Mouse (Mus musculus) limb, embryonic 14.5 days (tissue): ENCODE data around the gene Gm10642. TPM values are rescaled to one million over a fixed set of nuclear protein-coding genes. Genes with fewer than 3 reads are reported as not detected.
A peak's percentile ranks its signal among the peaks of the same experiment; 100 is the strongest.

Experiments
- ATAC-seq: fragments of 200-750 bp; cut with Nextera tagmentation; 2 replicates; pipeline ENCODE4 v1.8.0; 2017; ENCODE audit warnings: low read depth, moderate number of reproducible peaks, moderate TSS enrichment; ENCODE audit not compliant: low FRiP score
- DNase-seq: peaks from one replicate; pipeline ENCODE4 v3.0.0-alpha.2; 2015; ENCODE audit warnings: low spot score
- H3K27ac ChIP-seq: fragments of 300-500 bp; sonication (generic); replicated peaks from 2 replicates; pipeline ENCODE4 v1.5.1; 2014; ENCODE audit warnings: low read depth, mild to moderate bottlenecking, low read length, moderate library complexity, mixed read lengths
- H3K27me3 ChIP-seq: fragments of 300-500 bp; sonication (generic); 2 replicates; pipeline ENCODE4 v1.6.1; 2014; ENCODE audit warnings: low read length, mixed read lengths; ENCODE audit not compliant: control insufficient read depth, insufficient read depth
- H3K36me3 ChIP-seq: fragments of 300-500 bp; sonication (generic); 2 replicates; pipeline ENCODE4 v1.6.1; 2014; ENCODE audit warnings: mild to moderate bottlenecking, low read length, moderate library complexity, mixed read lengths; ENCODE audit not compliant: control insufficient read depth, insufficient read depth
- H3K4me1 ChIP-seq: fragments of 300-500 bp; sonication (generic); 2 replicates; pipeline ENCODE4 v1.6.1; 2014; ENCODE audit warnings: antibody characterized with exemption, low read length, mixed read lengths; ENCODE audit not compliant: control insufficient read depth, insufficient read depth
- H3K4me2 ChIP-seq: fragments of 300-500 bp; sonication (generic); replicated peaks from 2 replicates; pipeline ENCODE4 v1.6.1; 2014; ENCODE audit warnings: low read depth, mild to moderate bottlenecking, low read length, moderate library complexity; ENCODE audit not compliant: severe bottlenecking
- H3K4me3 ChIP-seq: fragments of 300-500 bp; sonication (generic); replicated peaks from 2 replicates; pipeline ENCODE4 v1.5.1; 2014; ENCODE audit warnings: low read length
- H3K9ac ChIP-seq: fragments of 300-500 bp; sonication (generic); 2 replicates; pipeline ENCODE4 v1.6.1; 2014; ENCODE audit warnings: mild to moderate bottlenecking, low read depth, low read length, moderate library complexity; ENCODE audit not compliant: severe bottlenecking
- H3K9me3 ChIP-seq: fragments of 300-500 bp; sonication (generic); 2 replicates; pipeline ENCODE4 v1.6.1; 2016; ENCODE audit warnings: low read length; ENCODE audit not compliant: control insufficient read depth
- POLR2A ChIP-seq: fragments of 200-500 bp; IDR thresholded peaks from 2 replicates; pipeline ENCODE4 v1.8.0; 2012; ENCODE audit warnings: inconsistent platforms, mild to moderate bottlenecking, moderate library complexity, borderline replicate concordance; ENCODE audit not compliant: insufficient read depth, insufficient read length; ENCODE audit errors: extremely low read depth
- WGBS: fragments of 180-500 bp; shearing (Covaris S2); extraction: QIAGEN DNeasy Blood & Tissue Kit; methylation state at CpG from one replicate; pipeline ENCODE4 v1.1.7; 2014; 5-methylcytosine and 5-hydroxymethylcytosine counted together
- polyA plus RNA-seq, 2 experiments: library from polyadenylated mRNA; depleted of rRNA in 1 of 2; stranded (reverse) in 1 of 2; unstranded in 1 of 2; fragments of >200 nt; fragmentation: Nextera tagmentation in 1 of 2; extraction: Ambion mirVana in 1 of 2; gene quantifications; 2 replicates each; pipeline versions ENCODE4 v1.2.1 to v1.2.3; 2012 to 2014

The Gm10642 gene
- polyA plus RNA-seq, 2 experiments, result 0.30 to 0.65 TPM

GRCm38 (mm10) chr9:70657013-70657967, 1.2 kb downstream of the Gm10642 start, which contains the start of gene Mindy2:
Gene Mindy2, minus strand, starts transcription at chr9:70657174.
- Histone ChIP-seq H3K4me3 (peak within 1 kb of the TSS; percentile 87), H3K9ac (peak within 1 kb of the TSS; percentile 82), H3K27me3 (no peaks in the 10 kb centered on the region), H3K9me3 (no peaks in the 10 kb centered on the region), H3K4me1 (peaks cover 12% of the 10 kb centered on the region; the same call in 1 of the 2 replicates), H3K4me2 (peak within 1 kb of the TSS; percentile 88), H3K36me3 (no peaks in the 10 kb centered on the region), H3K27ac (peak within 1 kb of the TSS; percentile 88)
- WGBS, result 2% methylated on average over 65 of the region's 67 CpGs
- peak; percentile 90; the same call in 1 of the 2 replicates for TF ChIP-seq POLR2A
- peak; percentile 95 for DNase-seq
- ATAC-seq, result peak; percentile 99

- TF ChIP-seq POLR2A, result no peak
- no peak overlapping the region for H3K4me3 ChIP-seq
- 75% methylated on average over 2 of the region's 2 CpGs for WGBS
These were observed 2.2 kb downstream of the Gm10642 start for GRCm38 (mm10) chr9:70658266-70658665.

GRCm38 (mm10) chr9:70664847-70665246, 8.8 kb downstream of the Gm10642 start:
- H3K9ac ChIP-seq, result no peak overlapping the region
- H3K9me3 ChIP-seq, result no peaks in the 10 kb centered on the region
- no peaks in the 10 kb centered on the region for H3K27me3 ChIP-seq
- TF ChIP-seq POLR2A, result no peak
- DNase-seq (no peak), ATAC-seq (no peak)
- no peak overlapping the region for H3K4me3 ChIP-seq
- no peaks in the 10 kb centered on the region for H3K4me1 ChIP-seq
- H3K27ac ChIP-seq, result no peak overlapping the region
- H3K4me2 ChIP-seq, result no peak overlapping the region
- WGBS, result 68% methylated on average over 4 of the region's 4 CpGs
- no peaks in the 10 kb centered on the region for H3K36me3 ChIP-seq

More at GRCm38 (mm10) chr9:70658266-70658665, 2.2 kb downstream of the Gm10642 start:
- no peak overlapping the region for H3K27ac ChIP-seq
- no peak overlapping the region for H3K4me2 ChIP-seq
- H3K36me3 ChIP-seq, result no peaks in the 10 kb centered on the region
- peaks cover 12% of the 10 kb centered on the region; the same call in 1 of the 2 replicates for H3K4me1 ChIP-seq
- H3K9ac ChIP-seq, result no peak overlapping the region
- ATAC-seq (no peak), DNase-seq (no peak)
- no peaks in the 10 kb centered on the region for H3K9me3 ChIP-seq
- H3K27me3 ChIP-seq, result no peaks in the 10 kb centered on the region

- DNase-seq (no peak), ATAC-seq (no peak)
- H3K27ac ChIP-seq, result no peak overlapping the region
- no peak for TF ChIP-seq POLR2A
- H3K4me3 ChIP-seq, result no peak overlapping the region
- H3K27me3 ChIP-seq, result no peaks in the 10 kb centered on the region
- no peaks in the 10 kb centered on the region for H3K36me3 ChIP-seq
- WGBS, result 71% methylated on average over 16 of the region's 16 CpGs
- no peaks in the 10 kb centered on the region for H3K4me1 ChIP-seq
- no peak overlapping the region for H3K9ac ChIP-seq
- no peaks in the 10 kb centered on the region for H3K9me3 ChIP-seq
- no peak overlapping the region for H3K4me2 ChIP-seq
These were observed 9.5 kb downstream of the Gm10642 start for GRCm38 (mm10) chr9:70665372-70666145.

GRCm38 (mm10) chr9:70666811-70667210, 10.8 kb downstream of the Gm10642 start:
- H3K27me3 ChIP-seq, result no peaks in the 10 kb centered on the region
- no peak overlapping the region for H3K27ac ChIP-seq
- no peaks in the 10 kb centered on the region for H3K36me3 ChIP-seq
- ATAC-seq, result no peak
- no peak overlapping the region for H3K4me2 ChIP-seq
- no peak for TF ChIP-seq POLR2A
- no peak overlapping the region for H3K9ac ChIP-seq
- no peak for DNase-seq
- no peak overlapping the region for H3K4me3 ChIP-seq
- no peaks in the 10 kb centered on the region for H3K4me1 ChIP-seq
- H3K9me3 ChIP-seq, result no peaks in the 10 kb centered on the region
- WGBS, result 66% methylated on average over 7 of the region's 7 CpGs
